Mouse (Mus musculus) left cerebral cortex, adult 2 months (tissue): ENCODE measurements at regions not wholly inside any gene's neighbourhood (a gene's known extent, or its start where the extent isn't known, plus 50 kb on each side); places are given as distances from the start of the nearest gene placed in this dataset.

Source experiments
- DNase-seq, 2 experiments: peaks; one replicate each; pipeline ENCODE4 v3.0.0; 2021 to 2022; ENCODE audit warnings: low spot score in 2 of 2, mixed read lengths in 1 of 2; ENCODE audit errors: extremely low spot score in 1 of 2
- H3K27ac ChIP-seq: fragments of 200-600 bp; 2 replicates; pipeline ENCODE4 v1.8.1; 2022
- H3K4me3 ChIP-seq: fragments of 200-600 bp; 2 replicates; pipeline ENCODE4 v1.8.1; 2022
- CTCF ChIP-seq: fragments of 200-600 bp; IDR thresholded peaks from 2 replicates; pipeline ENCODE4 v1.8.1; 2022; ENCODE audit warnings: antibody characterized with exemption, mild to moderate bottlenecking, moderate library complexity
- intact Hi-C: fragments of 180-260 bp; cut with DNase I; formaldehyde crosslinking; loops from one replicate; pipeline ENCODE4 v1.15.1; 2025

DNA sequence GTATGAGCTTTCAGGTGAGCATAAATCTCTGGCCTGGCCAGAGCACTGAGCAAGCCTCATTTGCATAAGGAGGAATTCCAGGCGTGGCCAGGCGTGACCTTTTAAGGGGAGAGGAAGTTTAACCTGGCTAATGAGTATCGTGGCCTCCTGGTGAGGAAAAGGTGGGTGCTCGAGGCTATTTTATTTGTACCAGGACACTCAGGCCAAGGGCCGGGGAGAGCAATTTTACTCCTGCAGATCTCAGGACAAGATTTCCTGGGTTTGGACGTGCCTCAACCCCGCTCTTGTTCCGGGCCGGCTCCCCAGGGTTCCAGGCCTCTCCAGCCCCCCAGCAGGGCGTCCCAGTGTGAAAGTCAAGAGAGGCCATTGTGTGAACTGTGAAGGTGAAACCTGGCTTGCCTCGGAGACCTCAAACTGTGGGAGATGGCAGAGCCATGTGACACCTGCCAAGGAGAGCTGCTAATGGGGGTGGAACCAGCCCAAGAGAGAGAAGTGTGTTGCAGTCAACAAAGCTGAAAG, 54.3 kb upstream of the Hs6st1 start:
- no peak overlapping the region for H3K27ac ChIP-seq
- no peak for DNase-seq
- intact Hi-C loops: no loop called here
- no peak for TF ChIP-seq CTCF
- no peak overlapping the region for H3K4me3 ChIP-seq

DNA sequence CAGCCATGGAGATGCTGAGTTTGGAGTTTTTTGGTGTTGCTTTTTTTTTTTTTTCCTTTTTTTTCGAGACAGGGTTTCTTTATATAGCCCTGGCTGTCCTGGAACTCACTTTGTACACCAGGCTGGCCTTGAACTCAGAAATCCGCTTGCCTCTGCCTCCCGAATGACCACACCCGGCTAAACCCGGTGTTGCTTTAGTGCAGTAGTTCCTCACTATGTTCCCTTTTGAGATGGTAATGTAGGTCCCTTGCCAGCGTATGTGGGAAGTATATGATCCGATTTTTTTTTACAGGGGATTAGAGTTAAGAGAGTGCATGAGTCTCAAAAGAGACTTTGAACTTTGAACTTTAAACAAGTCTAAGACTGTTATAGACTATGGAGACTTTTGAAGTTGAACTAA, 53.8 kb upstream of the Hs6st1 start:
- intact Hi-C loops: no loop called here
- no peak for TF ChIP-seq CTCF
- Histone ChIP-seq H3K4me3 (no peak overlapping the region), H3K27ac (no peak overlapping the region)
- no peak for DNase-seq

DNA sequence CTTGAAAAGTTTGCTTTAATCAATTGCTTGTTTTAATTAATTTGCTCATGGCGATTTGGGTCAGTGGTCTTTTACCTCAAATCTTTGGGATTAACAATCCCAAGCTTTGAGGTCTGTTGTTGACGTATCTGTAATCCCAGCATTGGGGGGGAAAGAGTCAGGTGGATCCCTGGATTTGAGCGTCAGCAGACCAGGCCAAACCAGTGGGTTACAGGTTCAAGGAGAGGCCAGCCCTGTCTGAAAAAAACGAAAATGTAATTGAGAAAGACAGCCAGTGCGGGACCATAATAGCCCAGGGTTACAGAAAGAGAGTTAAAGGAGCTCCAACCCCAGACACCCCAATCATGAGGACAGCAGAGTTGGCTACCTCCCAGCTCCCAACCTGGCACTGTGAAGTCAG, 53.0 kb upstream of the Hs6st1 start:
- intact Hi-C loops: no loop called here
- DNase-seq: no peak
- Histone ChIP-seq H3K27ac (no peak overlapping the region), H3K4me3 (no peak overlapping the region)
- no peak for TF ChIP-seq CTCF

DNA sequence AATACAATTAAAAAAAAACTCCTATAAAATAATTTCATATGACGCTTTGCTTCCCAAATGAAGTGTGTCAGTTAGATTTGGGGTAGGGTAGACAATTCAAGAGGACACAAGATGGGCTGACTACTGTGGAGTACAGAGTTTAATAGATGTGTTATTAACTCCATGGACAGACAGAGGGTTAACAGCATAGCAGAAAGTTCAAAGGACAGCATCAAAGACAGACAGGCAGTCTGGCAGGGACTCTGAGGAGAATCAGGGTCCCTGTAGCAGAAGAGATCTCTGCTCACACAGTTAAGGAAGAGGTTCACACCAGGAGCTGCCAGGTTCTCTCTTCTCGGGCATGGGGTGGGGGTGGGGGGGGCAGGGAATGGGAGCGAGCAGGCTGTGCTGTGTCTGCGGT, 51.6 kb upstream of the Hs6st1 start:
- Histone ChIP-seq H3K4me3 (no peak overlapping the region), H3K27ac (no peak overlapping the region)
- DNase-seq: no peak
- TF ChIP-seq CTCF: no peak
- intact Hi-C loops: no loop called here

DNA sequence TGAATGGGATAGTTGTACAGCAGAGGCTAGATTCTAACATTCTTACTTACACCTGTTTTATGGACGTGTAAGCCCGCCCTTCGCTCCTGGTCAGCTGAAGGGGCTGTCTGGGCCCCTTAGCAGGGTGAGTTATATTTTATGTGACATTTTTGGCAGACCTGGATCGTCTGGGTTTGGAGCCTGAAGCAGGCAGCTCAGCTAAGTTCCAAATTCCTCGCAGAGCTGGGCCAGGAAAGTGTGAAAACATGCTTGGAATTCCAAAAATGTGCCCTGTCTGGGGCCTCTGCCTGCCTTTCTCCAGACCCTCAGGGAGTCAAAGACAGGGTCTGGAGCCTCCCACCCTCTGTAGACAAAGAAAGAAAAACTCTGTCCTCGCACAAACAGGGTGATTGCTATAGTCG, 51.1 kb upstream of the Hs6st1 start:
- Histone ChIP-seq H3K4me3 (no peak overlapping the region), H3K27ac (no peak overlapping the region)
- no peak for DNase-seq
- intact Hi-C loops: no loop called here
- no peak for TF ChIP-seq CTCF

DNA sequence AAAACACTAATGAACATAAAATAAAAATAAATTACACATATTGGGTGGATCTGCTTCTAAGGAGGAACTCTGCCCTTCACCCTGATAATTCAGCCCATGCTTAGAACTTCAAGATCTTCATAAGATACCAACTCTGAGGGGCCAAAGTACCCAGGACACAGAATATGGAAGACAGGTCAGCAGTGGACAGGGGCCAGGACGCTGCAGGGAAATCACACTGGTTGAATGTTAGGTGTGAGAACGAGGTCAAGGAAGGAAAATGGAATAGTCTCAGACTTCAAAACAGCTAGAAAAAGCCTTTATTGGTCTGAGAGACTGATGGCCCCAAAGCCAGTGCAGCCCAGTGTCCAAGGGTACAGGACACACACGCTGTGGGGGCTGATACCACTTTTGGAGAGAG, 50.5 kb upstream of the Hs6st1 start:
- no peak for TF ChIP-seq CTCF
- no peak for DNase-seq
- H3K27ac ChIP-seq: no peak overlapping the region
- H3K4me3 ChIP-seq: no peak overlapping the region
- intact Hi-C loops: no loop called here
